Mouse (Mus musculus): Measurements from ENCODE around the gene Pth2. TPM values are rescaled to one million over a fixed set of nuclear protein-coding genes. Genes with fewer than 3 reads are reported as not detected.

Pth2 gene
- polyA plus RNA-seq, 1 experiment from 2014 or later: not detected

DNA sequence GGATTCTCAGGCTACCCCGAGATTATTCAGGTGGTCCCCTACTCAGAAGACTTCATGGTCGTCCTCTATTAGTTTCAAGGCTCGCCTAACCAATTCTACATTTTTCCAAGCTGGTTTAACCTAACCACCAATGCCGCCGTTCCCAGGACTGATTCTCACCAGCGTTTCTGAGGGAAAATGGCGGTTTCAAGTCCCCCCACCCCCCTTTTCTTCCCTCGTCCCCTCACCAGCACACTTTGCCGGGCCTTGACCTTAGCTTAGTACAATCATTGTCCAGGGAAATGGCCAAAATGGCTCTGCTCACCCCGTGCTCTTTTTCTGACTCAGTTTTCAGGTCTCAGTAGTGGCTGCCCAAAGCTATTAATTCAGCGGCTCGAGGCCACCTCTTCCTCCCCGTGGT, 5.4 kb upstream of the Pth2 start:
- WGBS (ENCODE audit: insufficient replicate concordance): 1% methylated on average over 13 of the region's 13 CpGs
- peaks cover 70% of the 10 kb centered on the region for H3K27me3 ChIP-seq (ENCODE audit: control insufficient read depth, insufficient read depth, low read depth, low read length)

DNA sequence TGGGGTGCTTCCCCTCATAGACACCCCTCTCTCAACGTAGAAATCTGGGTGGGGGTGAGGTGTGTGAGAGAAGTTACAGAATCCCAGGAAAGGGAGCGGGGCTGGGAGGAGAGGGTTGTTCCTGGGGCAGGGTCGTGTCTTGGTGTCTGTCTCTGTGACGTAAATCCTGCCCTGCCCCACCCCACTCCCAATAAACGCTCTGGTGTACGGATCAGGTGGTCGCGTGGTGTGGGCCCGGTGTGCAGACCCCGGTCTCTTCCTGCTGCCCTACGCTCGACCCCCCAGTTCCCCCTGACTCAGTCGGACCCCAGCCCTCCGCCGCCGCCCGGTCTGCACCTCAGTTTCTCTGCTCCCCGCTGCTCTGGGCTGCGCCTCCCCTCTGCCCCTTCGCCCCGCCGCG, 4.9 kb upstream of the Pth2 start:
- WGBS (ENCODE audit: insufficient replicate concordance): 3% methylated on average over 23 of the region's 23 CpGs
- H3K9ac ChIP-seq (ENCODE audit: low read depth, low read length): no peak overlapping the region
- no peaks in the 10 kb centered on the region; the same call in 1 of the 2 replicates for H3K9me3 ChIP-seq (replicated peaks; ENCODE audit: control insufficient read depth, low read length)
- ATAC-seq (ENCODE audit: low read depth): no peak
- H3K27me3 ChIP-seq (ENCODE audit: control insufficient read depth, insufficient read depth, low read depth, low read length): peaks cover 72% of the 10 kb centered on the region
- no peak overlapping the region for H3K4me2 ChIP-seq (ENCODE audit: low read depth, low read length)
- H3K27ac ChIP-seq (ENCODE audit: low read length): no peak overlapping the region
- no peaks in the 10 kb centered on the region for H3K4me1 ChIP-seq (ENCODE audit: control insufficient read depth, low read depth, low read length)
- H3K4me3 ChIP-seq (ENCODE audit: low read depth, low read length): no peak overlapping the region
- no peaks in the 10 kb centered on the region for H3K36me3 ChIP-seq (ENCODE audit: control insufficient read depth, insufficient read depth)

More for the DNA sequence above, 5.4 kb upstream of the Pth2 start:
- no peak overlapping the region for H3K9ac ChIP-seq (ENCODE audit: low read depth, low read length)
- ATAC-seq (ENCODE audit: low read depth): no peak
- no peak overlapping the region for H3K4me3 ChIP-seq (ENCODE audit: low read depth, low read length)
- H3K9me3 ChIP-seq (replicated peaks; ENCODE audit: control insufficient read depth, low read length): no peaks in the 10 kb centered on the region; the same call in 1 of the 2 replicates
- H3K4me1 ChIP-seq (ENCODE audit: control insufficient read depth, low read depth, low read length): no peaks in the 10 kb centered on the region
- no peak overlapping the region for H3K4me2 ChIP-seq (ENCODE audit: low read depth, low read length)
- H3K36me3 ChIP-seq (ENCODE audit: control insufficient read depth, insufficient read depth): no peaks in the 10 kb centered on the region
- no peak overlapping the region for H3K27ac ChIP-seq (ENCODE audit: low read length)

DNA sequence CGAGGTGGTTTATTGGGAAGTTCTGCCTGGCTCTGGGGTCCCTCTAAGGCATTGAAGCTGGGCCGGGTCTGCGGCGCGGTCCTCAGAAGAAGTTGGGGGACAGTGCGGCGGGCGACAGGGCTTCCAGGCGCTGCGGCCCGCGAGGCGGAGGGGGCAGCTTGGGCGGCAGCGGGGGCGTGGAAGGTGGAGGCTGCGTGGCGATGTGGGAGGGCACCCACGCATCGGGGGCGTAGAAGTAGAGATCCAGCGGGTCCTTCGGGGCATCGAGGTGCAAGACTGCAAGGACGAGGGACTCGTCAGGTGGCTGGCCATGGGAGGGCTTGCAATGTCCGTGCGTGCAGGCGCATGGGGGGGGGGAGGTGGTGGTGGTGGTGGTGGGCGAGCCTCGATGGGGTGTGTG, 4.4 kb upstream of the Pth2 start:
- peaks cover under 1% of the 10 kb centered on the region; the same call in 1 of the 2 replicates for H3K4me1 ChIP-seq (ENCODE audit: control insufficient read depth, low read depth, low read length)
- no peak overlapping the region for H3K27ac ChIP-seq (ENCODE audit: low read length)
- ATAC-seq (ENCODE audit: low read depth): no peak
- no peak overlapping the region for H3K4me2 ChIP-seq (ENCODE audit: low read depth, low read length)
- H3K9me3 ChIP-seq (replicated peaks; ENCODE audit: control insufficient read depth, low read length): no peaks in the 10 kb centered on the region; the same call in 1 of the 2 replicates
- no peaks in the 10 kb centered on the region for H3K36me3 ChIP-seq (ENCODE audit: control insufficient read depth, insufficient read depth)
- H3K27me3 ChIP-seq (ENCODE audit: control insufficient read depth, insufficient read depth, low read depth, low read length): peaks cover 76% of the 10 kb centered on the region
- no peak overlapping the region for H3K4me3 ChIP-seq (ENCODE audit: low read depth, low read length)
- H3K9ac ChIP-seq (ENCODE audit: low read depth, low read length): no peak overlapping the region
- 2% methylated on average over 31 of the region's 31 CpGs for WGBS (ENCODE audit: insufficient replicate concordance)

DNA sequence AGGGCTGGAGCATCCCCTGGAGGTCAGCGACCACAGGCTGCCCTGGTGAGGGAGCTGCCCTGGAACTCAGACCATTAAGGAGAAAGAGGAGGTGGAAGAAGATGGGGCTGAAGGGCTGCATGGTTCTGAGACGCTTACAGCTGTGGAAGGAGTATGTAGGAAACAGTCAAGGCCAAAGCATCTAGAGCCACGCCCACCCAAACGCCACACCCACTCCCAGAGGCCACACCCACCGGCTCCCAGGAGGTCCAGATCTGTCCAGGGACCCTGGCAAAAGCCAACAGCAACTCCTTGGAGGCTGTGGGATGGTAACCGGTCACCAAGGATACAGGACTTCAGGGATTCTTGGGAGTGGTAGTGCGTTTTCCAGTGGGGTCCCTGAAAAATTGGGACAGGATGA, 2.2 kb upstream of the Pth2 start:
- H3K4me1 ChIP-seq (ENCODE audit: control insufficient read depth, low read depth, low read length): peaks cover 10% of the 10 kb centered on the region
- no peak overlapping the region for H3K9ac ChIP-seq (ENCODE audit: low read depth, low read length)
- H3K36me3 ChIP-seq (ENCODE audit: control insufficient read depth, insufficient read depth): no peaks in the 10 kb centered on the region
- H3K9me3 ChIP-seq (replicated peaks; ENCODE audit: control insufficient read depth, low read length): no peaks in the 10 kb centered on the region
- no peak for ATAC-seq (ENCODE audit: low read depth)
- H3K27me3 ChIP-seq (ENCODE audit: control insufficient read depth, insufficient read depth, low read depth, low read length): peaks cover 97% of the 10 kb centered on the region
- H3K4me2 ChIP-seq (ENCODE audit: low read depth, low read length): no peak overlapping the region
- H3K27ac ChIP-seq (ENCODE audit: low read length): no peak overlapping the region
- WGBS (ENCODE audit: insufficient replicate concordance): 18% methylated on average over 7 of the region's 7 CpGs
- no peak overlapping the region for H3K4me3 ChIP-seq (ENCODE audit: low read depth, low read length)

DNA sequence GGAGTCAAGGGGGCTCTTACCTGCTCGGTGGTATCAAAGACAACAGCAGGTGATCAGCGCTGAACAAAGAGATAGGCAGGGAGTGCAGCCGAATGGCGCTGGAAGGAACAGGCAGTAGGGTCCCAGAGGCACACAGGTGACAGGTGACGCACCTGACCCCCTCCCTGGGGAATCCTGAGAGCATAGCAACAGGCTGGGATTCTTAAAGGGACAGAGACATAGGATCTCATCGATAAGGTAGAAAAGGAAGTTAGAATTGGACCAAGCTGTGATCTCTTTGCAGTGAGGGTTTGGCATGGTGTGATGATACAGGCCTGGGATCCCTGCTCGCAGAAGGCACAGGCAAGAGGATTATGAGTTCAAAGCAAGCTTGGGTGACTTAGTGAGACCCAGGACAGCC, 1.3 kb upstream of the Pth2 start, which contains the start of gene Gfy:
Gene Gfy, minus strand, starts transcription at position 101 of the 400 bp plus-strand sequence.
- no peak within 1 kb of the TSS for H3K27ac ChIP-seq (ENCODE audit: low read length)
- peaks cover 10% of the 10 kb centered on the region for H3K4me1 ChIP-seq (ENCODE audit: control insufficient read depth, low read depth, low read length)
- no peak within 1 kb of the TSS for H3K4me2 ChIP-seq (ENCODE audit: low read depth, low read length)
- no peaks in the 10 kb centered on the region for H3K36me3 ChIP-seq (ENCODE audit: control insufficient read depth, insufficient read depth)
- no peaks in the 10 kb centered on the region for H3K9me3 ChIP-seq (replicated peaks; ENCODE audit: control insufficient read depth, low read length)
- 25% methylated on average over 7 of the region's 7 CpGs for WGBS (ENCODE audit: insufficient replicate concordance)
- no peak within 1 kb of the TSS for H3K4me3 ChIP-seq (ENCODE audit: low read depth, low read length)
- no peak within 1 kb of the TSS for H3K9ac ChIP-seq (ENCODE audit: low read depth, low read length)
- ATAC-seq (ENCODE audit: low read depth): no peak
- H3K27me3 ChIP-seq (ENCODE audit: control insufficient read depth, insufficient read depth, low read depth, low read length): peaks cover 99% of the 10 kb centered on the region

DNA sequence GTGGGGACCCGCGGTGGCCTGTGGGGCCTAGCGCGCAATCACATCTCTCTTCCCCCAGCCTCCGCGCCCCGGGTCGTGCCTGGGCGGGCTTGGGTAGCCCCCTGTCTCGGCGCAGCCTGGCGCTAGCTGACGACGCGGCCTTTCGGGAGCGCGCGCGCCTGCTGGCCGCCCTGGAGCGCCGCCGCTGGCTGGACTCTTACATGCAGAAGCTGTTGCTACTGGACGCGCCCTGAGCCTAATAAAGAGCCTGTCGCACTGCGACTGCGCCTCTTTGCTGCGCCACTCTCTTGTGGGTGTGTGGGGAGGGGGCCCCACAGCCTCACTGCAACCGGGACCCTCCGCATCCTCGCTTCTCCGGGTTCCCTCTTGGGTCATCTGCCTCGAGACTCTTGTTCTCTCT, 745 bp downstream of the Pth2 start:
- no peak for ATAC-seq (ENCODE audit: low read depth)

DNA sequence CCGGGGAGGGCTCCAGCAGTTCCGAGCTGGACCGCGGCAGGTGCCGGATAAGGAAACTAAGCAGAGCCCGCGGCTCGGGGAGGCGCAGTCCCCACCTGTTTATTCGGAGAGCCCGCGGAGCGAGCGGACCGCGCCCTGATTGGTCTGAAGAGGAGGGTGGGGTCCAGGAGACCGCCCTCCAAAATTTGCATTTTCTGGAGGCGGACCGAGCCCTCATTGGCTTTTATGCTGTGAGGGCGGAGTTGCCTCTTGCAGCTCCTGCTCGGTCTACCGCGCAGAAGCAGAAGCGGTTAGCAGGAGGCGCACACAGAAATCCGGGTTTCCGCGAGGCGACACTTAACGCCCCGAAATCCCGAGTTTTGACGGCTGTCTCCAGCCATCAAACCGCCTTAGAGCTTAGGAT, 1.4 kb downstream of the Pth2 start:
- Histone ChIP-seq H3K4me3 (ENCODE audit: low read depth, low read length) (peak overlapping the region; percentile 47), H3K4me2 (ENCODE audit: low read depth, low read length) (peak overlapping the region; percentile 71), H3K27ac (ENCODE audit: low read length) (no peak overlapping the region), H3K4me1 (ENCODE audit: control insufficient read depth, low read depth, low read length) (peaks cover 10% of the 10 kb centered on the region), H3K9me3 (replicated peaks; ENCODE audit: control insufficient read depth, low read length) (no peaks in the 10 kb centered on the region), H3K36me3 (ENCODE audit: control insufficient read depth, insufficient read depth) (no peaks in the 10 kb centered on the region), H3K9ac (ENCODE audit: low read depth, low read length) (no peak overlapping the region), H3K27me3 (ENCODE audit: control insufficient read depth, insufficient read depth, low read depth, low read length) (peaks cover 96% of the 10 kb centered on the region)
- ATAC-seq (ENCODE audit: low read depth): peak; percentile 94
- 0% methylated on average over 34 of the region's 34 CpGs for WGBS (ENCODE audit: insufficient replicate concordance)

More for the DNA sequence above, 745 bp downstream of the Pth2 start:
- Histone ChIP-seq H3K4me1 (ENCODE audit: control insufficient read depth, low read depth, low read length) (peaks cover 10% of the 10 kb centered on the region), H3K4me3 (ENCODE audit: low read depth, low read length) (peak overlapping the region; percentile 47; the same call in 1 of the 2 replicates), H3K9me3 (replicated peaks; ENCODE audit: control insufficient read depth, low read length) (no peaks in the 10 kb centered on the region), H3K9ac (ENCODE audit: low read depth, low read length) (no peak overlapping the region), H3K27ac (ENCODE audit: low read length) (no peak overlapping the region), H3K36me3 (ENCODE audit: control insufficient read depth, insufficient read depth) (no peaks in the 10 kb centered on the region), H3K27me3 (ENCODE audit: control insufficient read depth, insufficient read depth, low read depth, low read length) (peaks cover 96% of the 10 kb centered on the region), H3K4me2 (ENCODE audit: low read depth, low read length) (peak overlapping the region; percentile 71)
- 4% methylated on average over 35 of the region's 35 CpGs for WGBS (ENCODE audit: insufficient replicate concordance)

DNA sequence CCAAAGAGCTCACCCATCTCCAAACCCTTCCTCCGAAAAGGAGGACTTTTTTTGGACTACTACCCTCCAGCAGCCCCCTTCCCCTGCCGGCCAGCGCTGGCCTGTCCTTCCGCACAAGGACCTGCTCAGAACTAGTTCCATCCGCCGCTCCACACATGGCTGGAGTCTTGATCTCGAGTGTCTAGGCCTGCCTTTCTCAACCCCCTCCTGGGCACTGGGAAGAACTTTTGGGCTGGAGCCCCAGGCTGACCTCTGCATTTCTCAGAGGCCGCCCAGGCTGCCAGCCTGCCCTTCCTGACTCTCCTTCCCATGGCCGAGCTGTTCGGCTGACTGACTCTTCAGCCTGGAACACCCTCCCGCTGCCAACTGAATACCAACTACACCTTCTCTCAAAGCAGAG, 1.8 kb downstream of the Pth2 start:
- Histone ChIP-seq H3K4me3 (ENCODE audit: low read depth, low read length) (peak overlapping the region; percentile 27), H3K4me1 (ENCODE audit: control insufficient read depth, low read depth, low read length) (peaks cover 10% of the 10 kb centered on the region), H3K36me3 (ENCODE audit: control insufficient read depth, insufficient read depth) (no peaks in the 10 kb centered on the region), H3K9ac (ENCODE audit: low read depth, low read length) (no peak overlapping the region), H3K27me3 (ENCODE audit: control insufficient read depth, insufficient read depth, low read depth, low read length) (peaks cover 93% of the 10 kb centered on the region), H3K27ac (ENCODE audit: low read length) (no peak overlapping the region), H3K9me3 (replicated peaks; ENCODE audit: control insufficient read depth, low read length) (no peaks in the 10 kb centered on the region), H3K4me2 (ENCODE audit: low read depth, low read length) (peak overlapping the region; percentile 71)
- ATAC-seq (ENCODE audit: low read depth): no peak
- 12% methylated on average over 11 of the region's 11 CpGs for WGBS (ENCODE audit: insufficient replicate concordance)

DNA sequence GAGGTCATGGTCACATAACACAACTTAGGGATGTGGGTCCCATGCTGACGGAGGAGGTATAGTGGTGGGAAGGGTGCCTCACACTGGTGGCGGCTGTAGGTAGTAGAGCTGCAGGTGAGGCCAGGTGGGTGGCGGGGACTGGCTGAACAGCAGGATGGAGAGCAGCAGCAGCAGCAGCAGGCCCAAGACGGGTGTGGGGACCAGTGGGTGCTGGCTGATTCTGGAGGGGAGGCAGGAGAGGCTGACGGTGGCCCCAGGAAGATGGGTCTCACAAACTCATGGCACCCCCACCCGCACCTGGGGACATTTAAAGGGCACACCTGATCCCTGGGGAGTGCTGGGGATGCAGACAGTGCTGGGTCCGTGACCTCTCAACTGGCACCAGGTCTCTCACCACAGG, 2.9 kb downstream of the Pth2 start:
- Histone ChIP-seq H3K9ac (ENCODE audit: low read depth, low read length) (no peak overlapping the region), H3K27ac (ENCODE audit: low read length) (no peak overlapping the region), H3K9me3 (replicated peaks; ENCODE audit: control insufficient read depth, low read length) (no peaks in the 10 kb centered on the region), H3K4me3 (ENCODE audit: low read depth, low read length) (no peak overlapping the region), H3K36me3 (ENCODE audit: control insufficient read depth, insufficient read depth) (no peaks in the 10 kb centered on the region), H3K4me1 (ENCODE audit: control insufficient read depth, low read depth, low read length) (peaks cover 10% of the 10 kb centered on the region), H3K27me3 (ENCODE audit: control insufficient read depth, insufficient read depth, low read depth, low read length) (peaks cover 82% of the 10 kb centered on the region), H3K4me2 (ENCODE audit: low read depth, low read length) (no peak overlapping the region)
- WGBS (ENCODE audit: insufficient replicate concordance): 45% methylated on average over 7 of the region's 7 CpGs
- no peak for ATAC-seq (ENCODE audit: low read depth)
